Mouse (Mus musculus): ENCODE measurements around the gene Dnttip1.

Gene Dnttip1

DNA sequence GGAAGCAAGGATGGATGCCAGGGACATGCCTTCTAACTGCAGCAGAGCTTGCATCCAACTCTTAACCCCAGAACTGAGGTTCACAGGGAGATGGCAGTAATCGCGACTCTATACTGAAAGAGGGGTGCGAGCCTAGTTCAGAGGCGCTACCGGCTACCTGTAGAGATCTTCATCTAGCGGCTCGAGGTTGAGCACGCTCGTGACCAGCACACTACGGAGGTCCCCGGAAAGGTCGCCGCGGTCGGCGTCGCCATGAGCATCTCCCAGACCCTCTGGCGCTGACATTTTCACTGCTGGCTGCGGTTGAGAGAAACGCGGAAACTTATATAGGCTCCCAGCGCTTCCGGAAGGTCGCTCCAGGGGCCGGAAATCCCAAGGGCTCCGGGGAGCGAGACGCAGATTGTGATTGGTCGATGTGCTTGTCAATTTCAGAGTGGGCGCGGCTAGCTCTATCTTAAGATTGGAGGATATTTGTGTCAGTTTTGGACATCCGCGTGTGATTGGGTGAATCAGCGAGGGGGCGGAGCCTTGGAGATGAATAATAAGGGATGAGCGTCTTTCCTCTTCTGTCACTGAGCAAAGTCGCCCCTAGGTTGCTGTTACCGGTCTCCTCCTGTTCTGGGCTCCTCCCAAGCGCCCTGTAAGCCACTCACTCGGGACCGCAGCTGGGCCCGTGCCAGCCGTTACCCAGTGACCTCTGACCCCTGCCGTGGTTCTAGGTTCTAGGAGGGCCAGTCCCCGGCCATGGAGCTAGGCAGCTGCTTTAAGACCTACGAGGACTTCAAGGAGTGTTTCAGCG, 58.9 kb downstream of the Dnttip1 start, which contains the start of the genes Acot8 and Zswim3:
TSS of gene Acot8 (minus strand) at position 350 of the 799 bp plus-strand sequence.
TSS of gene Zswim3 (plus strand) at position 566 of the 799 bp plus-strand sequence.
- DNase-seq (ENCODE audit: low read depth, low spot score) = peak; percentile 100

DNA sequence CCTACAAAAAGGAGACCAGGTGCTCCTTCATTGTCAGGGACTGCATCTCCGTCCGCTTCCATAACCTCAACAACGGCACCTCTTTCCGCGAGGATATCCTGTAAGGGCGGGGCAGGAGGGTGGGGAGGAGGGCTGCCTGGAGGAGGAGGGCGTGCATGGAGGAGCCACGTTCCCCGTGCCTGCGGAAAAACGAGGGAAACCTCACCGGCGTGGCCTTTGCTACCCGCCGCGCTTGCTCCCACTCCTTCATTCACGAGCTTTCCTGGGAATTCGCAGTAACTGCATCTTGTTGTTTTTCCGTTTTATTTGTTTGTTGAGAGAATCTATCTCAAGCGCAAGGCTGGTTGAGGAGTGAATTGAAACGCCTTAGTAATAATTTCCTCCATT, 59.5 kb downstream of the Dnttip1 start:
- no peak for DNase-seq (ENCODE audit: low read depth, low spot score)

DNA sequence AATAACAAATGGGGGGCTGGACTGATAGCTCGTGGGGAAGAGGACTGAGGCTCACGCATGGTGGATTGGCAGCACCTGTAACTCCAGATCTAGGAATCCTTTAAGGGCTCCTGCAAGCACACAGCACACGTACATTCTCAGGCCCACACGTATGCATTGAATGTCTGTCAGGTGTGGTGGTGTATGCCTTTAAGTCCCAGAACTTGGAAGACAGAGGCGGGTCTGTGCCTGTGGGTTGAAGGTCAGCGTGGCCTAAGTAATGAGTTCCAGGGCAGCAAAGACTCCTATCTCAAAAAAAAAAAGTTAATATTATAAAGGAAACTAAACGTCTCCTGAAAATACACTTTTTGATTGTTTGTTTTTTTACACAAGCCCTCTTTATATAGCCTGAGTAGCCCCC, 60.8 kb downstream of the Dnttip1 start:
- DNase-seq (ENCODE audit: low read depth, low spot score) = no peak

DNA sequence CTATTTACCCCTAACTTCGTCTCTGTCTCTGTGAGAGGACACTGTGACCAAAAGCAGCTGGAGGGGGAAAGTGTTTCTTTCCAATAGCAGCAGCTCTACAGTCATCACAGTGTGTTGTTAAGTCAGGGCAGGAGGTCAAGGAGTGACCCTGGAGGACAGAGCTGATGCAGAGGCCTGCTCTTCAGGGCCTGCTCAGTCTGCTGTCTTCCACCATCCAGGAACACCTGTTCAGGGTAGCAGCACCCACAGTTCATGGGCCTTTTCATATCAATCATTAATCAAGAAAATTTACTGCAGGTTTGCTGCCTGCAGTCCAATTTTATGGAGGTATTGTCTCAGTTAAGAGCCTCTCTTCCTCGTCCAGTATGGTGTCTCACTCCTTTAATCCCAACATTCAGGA, 67.8 kb downstream of the Dnttip1 start:
- DNase-seq (ENCODE audit: low read depth, low spot score) = no peak

DNA sequence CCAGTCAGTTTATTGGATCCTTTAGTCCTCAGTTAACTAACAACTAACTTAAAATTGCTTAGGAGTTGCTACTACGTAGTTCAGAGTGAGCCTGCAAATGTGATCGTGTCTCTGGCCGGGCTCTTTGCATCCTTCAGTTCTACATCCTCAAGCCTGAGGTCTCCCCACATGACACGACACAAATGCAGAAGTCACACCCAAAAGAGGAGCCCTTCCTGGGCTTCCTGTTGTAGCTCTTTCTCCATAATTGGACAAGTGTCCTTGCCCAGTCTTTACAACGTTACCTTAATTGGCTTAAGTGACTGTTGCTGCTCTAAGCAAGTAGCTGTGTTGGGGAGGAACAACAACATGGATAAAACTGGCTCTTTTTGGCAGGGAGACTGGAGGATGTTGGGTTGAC, 69.6 kb downstream of the Dnttip1 start:
- no peak for DNase-seq (ENCODE audit: low read depth, low spot score)

DNA sequence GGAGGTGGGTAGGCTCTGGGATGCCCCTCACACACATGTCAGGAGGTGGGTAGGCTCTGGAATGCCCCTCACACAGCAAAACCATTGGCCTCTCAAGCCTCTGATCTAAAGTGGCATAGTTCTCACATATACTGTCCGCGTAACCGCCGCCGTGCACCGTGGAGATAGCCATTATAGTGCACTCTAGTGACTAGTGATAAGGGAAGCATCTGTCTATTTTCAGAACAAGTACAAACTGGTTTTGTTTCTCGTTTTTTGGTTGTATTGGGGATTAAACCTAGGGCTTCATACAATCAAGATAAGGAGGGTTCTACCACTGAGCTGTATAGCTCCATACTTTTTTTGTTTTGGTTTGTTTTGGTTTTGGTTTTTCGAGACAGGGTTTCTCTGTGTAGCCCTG, 70.0 kb downstream of the Dnttip1 start:
- no peak for DNase-seq (ENCODE audit: low read depth, low spot score)

DNA sequence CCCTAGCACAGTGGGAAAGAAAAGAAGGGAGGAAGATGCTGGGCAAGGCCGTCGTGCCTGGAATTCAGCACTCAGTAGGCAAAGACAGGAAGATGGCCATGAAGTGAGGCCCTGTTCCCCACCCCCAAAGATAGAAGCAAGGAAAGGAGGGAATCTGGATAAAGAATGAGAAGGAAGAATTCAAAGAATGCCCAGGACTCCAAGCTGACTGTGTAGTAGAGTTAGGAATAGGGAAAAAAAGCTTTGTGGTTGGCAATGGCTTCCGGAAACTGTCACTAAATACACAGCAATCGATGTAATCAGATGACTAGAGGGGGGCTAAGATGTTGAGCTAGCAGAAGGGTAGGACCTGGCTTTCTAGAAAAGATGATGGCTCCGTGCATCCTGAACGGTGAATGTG, 71.4 kb downstream of the Dnttip1 start:
- DNase-seq (ENCODE audit: low read depth, low spot score) = peak; percentile 64

DNA sequence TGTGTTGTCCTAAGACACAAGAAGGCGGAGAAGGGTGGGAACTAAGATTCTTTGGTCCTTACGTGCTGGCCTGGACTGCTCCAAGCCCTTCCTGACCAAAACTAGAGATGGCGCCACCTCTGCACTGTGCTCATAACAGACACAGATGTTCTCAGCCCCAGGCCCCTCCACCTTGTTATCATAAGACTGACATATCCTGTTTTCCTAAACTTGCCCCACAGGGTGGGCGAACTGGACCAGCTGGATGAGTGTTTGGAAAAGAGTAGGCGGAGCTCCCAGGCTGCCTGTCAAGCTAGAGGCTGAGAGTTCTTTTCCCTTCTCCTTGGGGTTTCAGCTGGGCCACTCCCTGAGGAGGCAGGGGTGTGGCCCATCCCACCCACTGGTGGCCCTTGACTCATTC, 71.9 kb downstream of the Dnttip1 start:
- DNase-seq (ENCODE audit: low read depth, low spot score) = peak; percentile 55

Measured in ZHBTc4 (cell line).